Mouse (Mus musculus) myocyte (in vitro differentiated cells): ENCODE data around the gene Hist1h2ag.

ENCODE experiments used
- CEBPB ChIP-seq: IDR thresholded peaks from 2 replicates; pipeline ENCODE4 v1.6.1; 2011; ENCODE audit warnings: mild to moderate bottlenecking, moderate library complexity; ENCODE audit not compliant: poor library complexity, insufficient read depth, severe bottlenecking
- E2F4 ChIP-seq: IDR thresholded peaks from one replicate; pipeline ENCODE4 v1.6.1; 2011; ENCODE audit warnings: mild to moderate bottlenecking, control low read depth, moderate library complexity; ENCODE audit not compliant: insufficient read depth
- MAX ChIP-seq: IDR thresholded peaks from one replicate; pipeline ENCODE4 v1.6.1; 2011; ENCODE audit warnings: low read depth, mild to moderate bottlenecking, control low read depth
- MYOD1 ChIP-seq, 3 experiments: IDR thresholded peaks; one replicate each; pipeline ENCODE4 v1.6.1; 2011; ENCODE audit warnings: control low read depth in 2 of 3, low read depth in 2 of 3, mild to moderate bottlenecking in 2 of 3, moderate library complexity in 1 of 3; ENCODE audit not compliant: insufficient read length in 2 of 3, control insufficient read depth in 1 of 3
- MYOG ChIP-seq, 3 experiments: IDR thresholded peaks; one replicate each; pipeline ENCODE4 v1.6.1; 2011; ENCODE audit warnings: control low read depth in 2 of 3, low read depth in 2 of 3, mild to moderate bottlenecking in 2 of 3; ENCODE audit not compliant: insufficient read length in 2 of 3, control insufficient read depth in 1 of 3, insufficient read depth in 1 of 3
- POLR2A ChIP-seq: IDR thresholded peaks from one replicate; pipeline ENCODE4 v1.6.1; 2011; ENCODE audit warnings: low read depth, mild to moderate bottlenecking, control low read depth, moderate library complexity; ENCODE audit not compliant: insufficient read length
- POLR2AphosphoS2 ChIP-seq: IDR thresholded peaks from one replicate; pipeline ENCODE4 v1.6.1; 2011; ENCODE audit warnings: low read depth, control low read depth; ENCODE audit not compliant: insufficient read length
- REST ChIP-seq: IDR thresholded peaks from one replicate; pipeline ENCODE4 v1.6.1; 2011; ENCODE audit warnings: mild to moderate bottlenecking, control low read depth, moderate library complexity; ENCODE audit not compliant: insufficient read depth, insufficient read length
- SRF ChIP-seq: IDR thresholded peaks from one replicate; pipeline ENCODE4 v1.6.1; 2011; ENCODE audit warnings: low read depth; ENCODE audit not compliant: control insufficient read depth, insufficient read length
- TCF12 ChIP-seq: IDR thresholded peaks from one replicate; pipeline ENCODE4 v1.6.1; 2011; ENCODE audit warnings: mild to moderate bottlenecking, control low read depth; ENCODE audit not compliant: poor library complexity, insufficient read depth, severe bottlenecking
- USF1 ChIP-seq: IDR thresholded peaks from one replicate; pipeline ENCODE4 v1.6.1; 2011; ENCODE audit warnings: low read depth, mild to moderate bottlenecking, control low read depth, moderate library complexity

DNA sequence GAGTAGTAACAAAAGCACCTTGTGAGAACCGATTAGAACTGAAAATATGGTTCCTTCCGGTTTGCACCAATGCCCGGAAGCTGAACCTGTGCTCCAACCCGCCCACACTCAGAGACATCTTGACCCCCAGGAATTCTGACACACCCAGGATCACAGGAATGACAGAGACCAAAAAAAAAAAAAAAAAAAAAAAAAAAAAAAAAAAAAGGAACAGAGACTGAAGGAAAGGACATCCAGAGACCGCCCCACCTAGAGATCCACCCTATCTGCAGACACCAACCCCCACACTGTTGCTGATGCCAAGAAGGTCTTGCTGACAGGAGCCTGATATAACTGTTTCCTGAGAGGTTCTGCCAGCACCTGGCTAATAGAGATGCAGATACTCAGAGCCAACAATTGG, 50.2 kb downstream of the Hist1h2ag start:
- TF ChIP-seq POLR2A (no peak), MYOD1 (IDR thresholded peaks at IDR 0.05; ENCODE audit: control insufficient read depth in 1 of 3, insufficient read length in 2 of 3, low read depth in 2 of 3) (no peak), MYOG (IDR thresholded peaks at IDR 0.05; ENCODE audit: control insufficient read depth in 1 of 3, insufficient read depth in 1 of 3, insufficient read length in 2 of 3, low read depth in 2 of 3) (no peak), TCF12 (no peak), USF1 (no peak), MAX (no peak), E2F4 (no peak), POLR2AphosphoS2 (no peak), CEBPB (no peak), SRF (no peak), REST (no peak)
